Mouse (Mus musculus): ENCODE measurements around the gene Arl8a. TPM values are rescaled to one million over a fixed set of nuclear protein-coding genes. Genes with fewer than 3 reads are reported as not detected.

Gene Arl8a
- polyA plus RNA-seq, 1 experiment from 2014 or later, result 59.2 TPM

DNA sequence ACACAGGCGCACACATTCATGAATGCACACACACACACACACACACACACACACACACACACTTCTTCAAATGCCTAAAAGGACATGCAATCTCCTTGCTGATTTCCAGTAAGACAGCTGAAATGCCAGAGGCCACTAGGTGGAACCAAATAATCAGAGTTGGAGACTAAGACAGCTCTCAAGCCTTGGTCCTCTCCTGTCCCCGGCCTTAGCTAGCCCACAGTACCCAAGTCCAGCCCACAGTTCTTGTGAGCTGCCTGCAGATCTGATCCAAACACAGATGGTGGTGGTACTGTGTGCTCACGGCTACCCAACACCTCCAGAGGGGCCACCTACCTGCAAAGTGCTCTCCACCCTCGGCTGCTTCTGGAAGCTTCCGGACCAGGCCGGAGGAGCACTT, 25.4 kb downstream of the Arl8a start:
- Histone ChIP-seq H3K36me3 (no peaks in the 10 kb centered on the region), H3K27me3 (no peaks in the 10 kb centered on the region), H3K4me1 (peaks cover 3% of the 10 kb centered on the region; the same call in 1 of the 2 replicates), H3K4me3 (no peak overlapping the region), H3K9ac (no peak overlapping the region), H3K4me2 (no peak overlapping the region), H3K9me3 (no peaks in the 10 kb centered on the region), H3K27ac (no peak overlapping the region)
- ATAC-seq (ENCODE audit: insufficient number of reproducible peaks, low FRiP score, low TSS enrichment, low read depth), result no peak
- WGBS, result 53% methylated on average over 6 of the region's 6 CpGs

DNA sequence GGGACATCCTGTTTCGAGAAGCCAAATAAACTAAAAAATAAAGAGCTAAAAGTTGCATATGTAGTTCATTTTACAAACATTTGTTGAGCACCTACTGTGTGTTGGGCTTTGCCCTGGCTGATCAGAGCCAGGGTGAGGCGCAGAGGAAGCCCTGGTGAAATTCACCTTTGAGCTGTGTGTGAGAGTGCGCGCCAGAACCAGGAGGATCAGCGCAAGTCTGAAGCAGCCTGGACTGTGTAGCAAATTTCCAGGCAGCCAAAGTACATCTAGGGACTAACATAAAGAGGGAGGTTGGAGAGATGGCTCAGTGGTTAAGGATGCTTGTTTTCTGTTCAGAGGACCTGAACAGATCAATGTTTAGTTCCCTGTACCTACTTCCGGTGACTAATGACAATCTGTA, 26.7 kb downstream of the Arl8a start:
- Histone ChIP-seq H3K36me3 (no peaks in the 10 kb centered on the region), H3K4me2 (no peak overlapping the region), H3K27ac (no peak overlapping the region), H3K4me1 (peaks cover 3% of the 10 kb centered on the region; the same call in 1 of the 2 replicates), H3K4me3 (no peak overlapping the region), H3K9me3 (no peaks in the 10 kb centered on the region), H3K27me3 (no peaks in the 10 kb centered on the region), H3K9ac (no peak overlapping the region)
- WGBS, result 90% methylated on average over 6 of the region's 6 CpGs
- ATAC-seq (ENCODE audit: insufficient number of reproducible peaks, low FRiP score, low TSS enrichment, low read depth), result no peak

DNA sequence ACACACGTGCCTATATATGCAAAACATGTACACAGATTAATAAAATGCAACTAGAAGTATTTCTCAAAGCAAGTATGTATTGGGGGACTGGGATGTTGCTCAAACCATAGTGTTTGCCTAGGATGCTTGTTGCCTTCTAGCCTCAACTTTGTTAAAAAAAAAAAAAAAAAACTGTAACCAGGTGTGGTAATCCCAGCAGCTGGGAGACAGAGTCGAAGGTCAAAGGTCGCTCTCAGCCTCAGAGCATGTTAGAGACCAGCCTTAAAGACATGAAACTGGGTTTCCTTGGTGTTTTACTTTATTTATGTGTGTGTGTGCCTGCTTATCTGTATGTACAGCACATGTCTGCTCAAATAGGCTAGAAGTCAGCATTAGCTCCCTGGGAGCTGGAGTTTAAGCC, 28.6 kb downstream of the Arl8a start:
- Histone ChIP-seq H3K9ac (no peak overlapping the region), H3K36me3 (no peaks in the 10 kb centered on the region), H3K9me3 (no peaks in the 10 kb centered on the region), H3K4me1 (peaks cover 3% of the 10 kb centered on the region; the same call in 1 of the 2 replicates), H3K27me3 (no peaks in the 10 kb centered on the region), H3K4me2 (no peak overlapping the region), H3K4me3 (no peak overlapping the region), H3K27ac (no peak overlapping the region)
- 81% methylated on average over 3 of the region's 3 CpGs for WGBS
- no peak for ATAC-seq (ENCODE audit: insufficient number of reproducible peaks, low FRiP score, low TSS enrichment, low read depth)

DNA sequence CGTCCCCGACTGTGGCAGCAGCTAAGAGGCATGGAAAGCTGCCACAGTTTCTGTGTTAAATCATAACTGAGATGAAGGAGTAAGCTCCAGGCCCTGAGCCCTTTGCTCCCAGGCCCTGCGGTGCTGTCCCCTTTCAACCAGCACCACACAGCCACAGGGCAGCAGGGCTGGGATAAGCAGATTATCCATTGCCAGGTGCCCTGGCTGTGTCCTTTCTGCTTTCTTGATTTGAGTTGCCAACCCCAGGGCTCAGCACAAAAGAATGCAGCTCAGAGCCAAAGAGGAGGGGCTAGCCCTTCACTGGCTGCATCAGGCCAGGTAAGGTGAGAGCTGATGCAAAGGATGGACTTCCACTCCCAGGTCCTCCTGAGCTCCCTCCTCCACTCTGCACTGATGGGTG, 31.1 kb downstream of the Arl8a start:
- no peak overlapping the region for H3K9ac ChIP-seq
- H3K4me1 ChIP-seq, result no peaks in the 10 kb centered on the region
- no peak overlapping the region for H3K4me2 ChIP-seq
- WGBS, result 93% methylated on average over 3 of the region's 3 CpGs
- H3K27ac ChIP-seq, result no peak overlapping the region
- no peaks in the 10 kb centered on the region for H3K27me3 ChIP-seq
- no peak for ATAC-seq (ENCODE audit: insufficient number of reproducible peaks, low FRiP score, low TSS enrichment, low read depth)
- no peaks in the 10 kb centered on the region for H3K9me3 ChIP-seq
- no peaks in the 10 kb centered on the region for H3K36me3 ChIP-seq
- no peak overlapping the region for H3K4me3 ChIP-seq

DNA sequence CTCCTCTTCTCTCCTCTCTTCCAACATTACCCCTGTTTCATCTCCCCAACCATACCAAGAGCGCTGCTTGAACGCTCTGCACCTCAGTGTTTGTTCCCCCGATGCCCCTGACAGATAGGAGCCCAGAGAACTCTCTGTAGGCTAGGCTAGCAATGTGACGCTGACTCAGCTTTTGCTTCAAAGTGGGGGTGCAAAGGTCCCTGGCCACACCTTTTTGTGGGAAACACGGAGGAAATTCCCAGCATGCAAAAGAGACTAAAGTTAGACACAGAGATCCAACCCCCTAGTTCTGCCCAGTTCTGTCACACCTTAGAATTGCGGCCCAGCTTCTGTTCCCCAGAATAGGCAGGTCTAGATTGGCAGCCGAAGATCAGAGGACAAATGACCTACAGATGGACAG, 32.2 kb downstream of the Arl8a start:
- no peak overlapping the region for H3K9ac ChIP-seq
- no peak overlapping the region for H3K4me2 ChIP-seq
- no peaks in the 10 kb centered on the region for H3K36me3 ChIP-seq
- no peak overlapping the region for H3K27ac ChIP-seq
- H3K9me3 ChIP-seq, result no peaks in the 10 kb centered on the region
- H3K27me3 ChIP-seq, result no peaks in the 10 kb centered on the region
- H3K4me3 ChIP-seq, result no peak overlapping the region
- no peak for ATAC-seq (ENCODE audit: insufficient number of reproducible peaks, low FRiP score, low TSS enrichment, low read depth)
- 84% methylated on average over 7 of the region's 7 CpGs for WGBS
- H3K4me1 ChIP-seq, result peaks cover 4% of the 10 kb centered on the region; the same call in 1 of the 2 replicates

DNA sequence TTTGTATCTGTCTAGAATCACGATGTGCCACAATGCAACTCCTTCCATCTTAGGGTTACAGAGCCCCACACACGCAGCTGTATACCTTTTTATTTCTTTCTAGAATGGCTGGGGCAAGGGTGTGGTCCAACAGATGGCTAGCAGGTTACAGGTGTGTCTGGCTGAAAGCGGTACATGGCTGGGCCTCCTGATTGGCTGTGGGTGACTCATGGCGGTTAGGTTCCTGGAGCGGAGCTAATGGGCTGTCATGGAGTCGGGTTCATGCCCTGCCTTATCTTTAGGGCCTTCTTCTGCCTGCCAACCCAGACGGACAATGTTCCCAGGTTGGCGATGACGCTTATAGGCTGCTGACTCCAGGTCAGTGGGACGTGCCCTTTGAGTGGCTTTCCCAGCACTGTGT, 34.2 kb downstream of the Arl8a start:
- Histone ChIP-seq H3K36me3 (no peaks in the 10 kb centered on the region), H3K4me1 (peaks cover 7% of the 10 kb centered on the region; the same call in 1 of the 2 replicates), H3K27ac (no peak overlapping the region), H3K27me3 (no peaks in the 10 kb centered on the region), H3K4me2 (no peak overlapping the region), H3K4me3 (no peak overlapping the region), H3K9ac (no peak overlapping the region), H3K9me3 (no peaks in the 10 kb centered on the region)
- WGBS, result 77% methylated on average over 10 of the region's 10 CpGs
- ATAC-seq (ENCODE audit: insufficient number of reproducible peaks, low FRiP score, low TSS enrichment, low read depth), result no peak

DNA sequence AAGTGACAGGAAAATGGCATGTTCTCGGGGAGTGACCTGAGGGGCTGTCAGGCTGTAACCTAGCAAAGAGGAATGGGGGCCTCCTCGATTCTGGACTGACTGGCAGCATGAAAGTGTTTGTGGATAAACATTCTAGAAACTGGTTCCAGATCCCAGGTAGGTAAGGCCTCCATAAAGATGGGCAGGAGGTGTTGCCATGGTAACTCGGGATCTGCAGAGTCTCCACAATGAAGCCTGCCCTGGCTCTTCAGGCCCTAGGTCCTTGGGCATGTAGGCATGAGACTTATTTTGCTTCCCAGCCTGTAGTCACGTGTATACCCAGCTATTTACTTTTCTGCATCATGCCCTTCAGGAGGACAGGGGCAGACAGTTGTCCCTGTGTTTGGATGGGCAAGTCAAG, 34.7 kb downstream of the Arl8a start:
- H3K36me3 ChIP-seq, result no peaks in the 10 kb centered on the region
- H3K4me3 ChIP-seq, result no peak overlapping the region
- peaks cover 7% of the 10 kb centered on the region; the same call in 1 of the 2 replicates for H3K4me1 ChIP-seq
- WGBS, result 68% methylated on average over 4 of the region's 4 CpGs
- no peaks in the 10 kb centered on the region for H3K27me3 ChIP-seq
- no peak overlapping the region for H3K4me2 ChIP-seq
- no peak overlapping the region for H3K9ac ChIP-seq
- H3K27ac ChIP-seq, result no peak overlapping the region
- H3K9me3 ChIP-seq, result no peaks in the 10 kb centered on the region
- no peak for ATAC-seq (ENCODE audit: insufficient number of reproducible peaks, low FRiP score, low TSS enrichment, low read depth)

DNA sequence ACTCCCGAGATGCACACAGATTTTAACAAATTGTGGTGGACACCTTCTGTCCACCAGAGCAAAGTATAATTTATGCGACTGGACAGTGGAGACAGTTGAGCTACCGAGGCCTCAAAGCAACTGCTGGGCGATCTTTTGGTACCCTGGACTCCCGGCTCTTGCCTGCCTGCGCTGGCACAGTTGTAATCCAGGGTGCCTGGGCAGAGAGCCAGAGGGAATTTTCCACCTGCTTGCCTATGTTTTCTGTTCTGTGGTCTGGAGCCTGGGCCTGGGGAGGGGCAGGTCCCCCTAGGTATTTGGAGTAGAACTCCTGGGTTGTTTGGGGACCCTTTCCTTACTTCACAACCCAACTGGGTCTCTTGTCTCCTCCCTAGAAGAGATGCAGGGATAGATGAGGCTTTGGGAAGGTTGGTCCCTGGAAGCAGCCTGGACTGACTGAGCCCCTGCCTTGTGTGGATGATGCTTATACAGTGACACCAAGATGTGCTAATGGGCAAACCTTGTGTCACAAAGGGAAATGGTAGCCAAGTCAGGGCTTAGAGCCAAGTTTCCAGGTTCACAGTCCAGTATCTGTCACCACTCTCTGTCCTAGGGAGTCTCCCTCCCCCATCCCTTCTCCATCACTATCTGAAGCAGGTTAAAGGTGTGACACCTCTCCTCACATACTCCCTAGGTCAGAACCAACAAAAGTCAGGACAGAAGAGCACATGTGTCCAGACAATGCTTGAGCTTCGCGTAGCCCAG, 35.4 kb downstream of the Arl8a start:
- Histone ChIP-seq H3K9me3 (no peaks in the 10 kb centered on the region), H3K4me3 (no peak overlapping the region), H3K9ac (no peak overlapping the region), H3K4me2 (no peak overlapping the region), H3K27me3 (no peaks in the 10 kb centered on the region), H3K36me3 (no peaks in the 10 kb centered on the region), H3K4me1 (peaks cover 7% of the 10 kb centered on the region; the same call in 1 of the 2 replicates), H3K27ac (no peak overlapping the region)
- no peak for ATAC-seq (ENCODE audit: insufficient number of reproducible peaks, low FRiP score, low TSS enrichment, low read depth)
- WGBS, result 80% methylated on average over 8 of the region's 8 CpGs

DNA sequence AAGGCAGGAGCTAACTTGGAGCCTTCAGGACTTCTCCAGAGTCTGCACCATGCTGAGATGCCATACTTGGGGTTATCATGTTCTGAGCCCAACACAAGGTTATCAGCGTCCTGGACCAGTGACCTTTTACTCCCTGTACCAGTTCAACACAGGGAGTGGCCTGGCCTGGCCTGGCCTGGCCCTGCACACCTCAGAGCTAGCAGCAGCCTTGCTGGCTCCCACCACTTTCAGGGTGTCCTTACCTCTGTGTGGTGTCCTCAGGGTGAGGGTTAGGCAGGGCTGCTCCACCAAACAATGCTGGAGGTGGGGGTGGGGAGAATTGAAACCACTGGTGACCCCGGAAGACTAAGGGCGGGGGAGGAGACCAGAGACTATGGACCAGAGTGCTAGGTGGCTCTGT, 36.4 kb downstream of the Arl8a start:
- no peak overlapping the region for H3K4me3 ChIP-seq
- ATAC-seq (ENCODE audit: insufficient number of reproducible peaks, low FRiP score, low TSS enrichment, low read depth), result no peak
- no peak overlapping the region for H3K9ac ChIP-seq
- no peaks in the 10 kb centered on the region for H3K27me3 ChIP-seq
- H3K27ac ChIP-seq, result no peak overlapping the region
- H3K36me3 ChIP-seq, result no peaks in the 10 kb centered on the region
- H3K9me3 ChIP-seq, result no peaks in the 10 kb centered on the region
- no peak overlapping the region for H3K4me2 ChIP-seq
- WGBS, result 64% methylated on average over 3 of the region's 3 CpGs
- peaks cover 7% of the 10 kb centered on the region; the same call in 1 of the 2 replicates for H3K4me1 ChIP-seq

DNA sequence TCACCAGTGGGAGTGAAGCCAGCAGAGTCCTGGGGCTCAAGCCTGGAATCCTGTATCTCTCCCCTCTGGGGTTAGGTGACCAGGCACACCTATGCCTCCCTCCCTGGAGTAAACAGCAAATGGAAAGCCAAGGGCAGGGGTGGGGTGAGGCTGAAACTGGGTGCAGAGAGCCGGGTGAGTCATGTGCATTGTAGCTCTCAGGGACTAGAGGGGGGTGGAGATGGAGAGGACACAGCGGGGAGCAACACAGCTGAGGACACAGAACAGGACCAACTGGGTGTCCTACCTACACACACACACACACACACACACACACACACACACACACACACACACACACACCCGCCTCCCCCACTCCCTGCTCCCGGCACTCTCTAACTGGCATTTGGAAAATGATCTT, 36.8 kb downstream of the Arl8a start:
- no peak for ATAC-seq (ENCODE audit: insufficient number of reproducible peaks, low FRiP score, low TSS enrichment, low read depth)
- no peaks in the 10 kb centered on the region for H3K36me3 ChIP-seq
- H3K4me3 ChIP-seq, result no peak overlapping the region
- peaks cover 7% of the 10 kb centered on the region; the same call in 1 of the 2 replicates for H3K4me1 ChIP-seq
- H3K27ac ChIP-seq, result no peak overlapping the region
- no peak overlapping the region for H3K4me2 ChIP-seq
- H3K27me3 ChIP-seq, result no peaks in the 10 kb centered on the region
- 66% methylated on average over 4 of the region's 4 CpGs for WGBS
- no peak overlapping the region for H3K9ac ChIP-seq
- H3K9me3 ChIP-seq, result no peaks in the 10 kb centered on the region

DNA sequence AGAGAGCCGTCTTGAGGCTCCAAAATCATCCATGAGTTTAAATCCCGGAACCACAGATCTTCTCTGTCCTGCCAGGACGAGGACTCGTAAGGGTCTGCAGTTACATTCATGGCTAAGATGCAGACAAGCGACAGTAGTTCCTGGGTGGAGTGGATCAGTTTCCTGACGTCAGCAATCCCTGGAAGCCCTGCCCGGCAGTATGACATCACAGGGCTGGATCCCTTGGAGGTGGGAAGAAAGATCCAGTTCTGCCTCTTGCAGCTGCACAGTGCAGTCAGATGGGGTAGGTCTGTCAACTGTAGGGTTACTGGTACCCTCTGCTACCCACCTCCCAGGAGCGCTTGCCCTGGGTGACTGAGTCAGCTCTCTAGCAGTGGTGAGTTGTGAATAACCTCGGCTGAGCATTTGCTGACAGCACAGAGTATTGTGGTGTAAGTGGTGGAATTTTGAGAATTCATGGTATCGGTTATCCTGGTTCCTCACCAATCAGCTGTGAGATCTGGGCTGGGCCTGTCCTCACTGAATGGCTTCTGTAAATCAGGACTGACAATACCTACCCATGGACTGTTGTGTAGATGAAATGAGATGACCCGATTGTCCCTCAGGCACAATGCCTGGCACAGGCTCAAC, 37.4 kb downstream of the Arl8a start:
- H3K4me2 ChIP-seq, result no peak overlapping the region
- ATAC-seq (ENCODE audit: insufficient number of reproducible peaks, low FRiP score, low TSS enrichment, low read depth), result no peak
- H3K27me3 ChIP-seq, result no peaks in the 10 kb centered on the region
- no peak overlapping the region for H3K9ac ChIP-seq
- 58% methylated on average over 11 of the region's 11 CpGs for WGBS
- peaks cover 7% of the 10 kb centered on the region; the same call in 1 of the 2 replicates for H3K4me1 ChIP-seq
- no peaks in the 10 kb centered on the region for H3K9me3 ChIP-seq
- no peaks in the 10 kb centered on the region for H3K36me3 ChIP-seq
- H3K4me3 ChIP-seq, result no peak overlapping the region
- H3K27ac ChIP-seq, result no peak overlapping the region

DNA sequence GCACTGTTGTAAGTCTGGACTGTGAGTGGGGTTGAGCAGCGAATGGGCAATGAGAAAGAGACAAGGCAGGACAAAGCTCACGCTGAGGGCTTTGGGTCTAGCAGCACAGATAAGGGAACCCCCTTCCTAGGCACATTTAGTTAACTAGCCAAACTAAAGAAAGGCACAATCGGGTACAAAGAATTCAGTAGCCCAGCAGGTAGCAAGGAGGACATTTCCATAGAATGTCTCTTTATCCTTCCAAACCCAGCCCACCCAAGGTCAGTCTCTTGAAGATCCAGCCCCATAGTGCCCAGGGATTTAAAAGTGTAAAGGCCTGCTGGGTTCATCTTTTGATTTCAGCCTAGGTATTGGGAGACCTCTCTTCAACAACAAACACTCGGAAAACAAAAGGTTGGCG, 39.3 kb downstream of the Arl8a start:
- no peak overlapping the region for H3K4me2 ChIP-seq
- no peak for ATAC-seq (ENCODE audit: insufficient number of reproducible peaks, low FRiP score, low TSS enrichment, low read depth)
- 60% methylated on average over 5 of the region's 5 CpGs for WGBS
- no peaks in the 10 kb centered on the region for H3K36me3 ChIP-seq
- H3K4me3 ChIP-seq, result no peak overlapping the region
- peaks cover 7% of the 10 kb centered on the region; the same call in 1 of the 2 replicates for H3K4me1 ChIP-seq
- H3K9me3 ChIP-seq, result no peaks in the 10 kb centered on the region
- H3K9ac ChIP-seq, result no peak overlapping the region
- H3K27me3 ChIP-seq, result no peaks in the 10 kb centered on the region
- H3K27ac ChIP-seq, result no peak overlapping the region
